Mouse (Mus musculus) heart, embryonic 11.5 days (tissue): ENCODE measurements around the gene Cyfip2. TPM values are rescaled to one million over a fixed set of nuclear protein-coding genes. Genes with fewer than 3 reads are reported as not detected.

Source experiments
- ATAC-seq: fragments of 200-750 bp; cut with Nextera tagmentation; replicated peaks from 2 replicates; pipeline ENCODE4 v1.8.0; 2017; ENCODE audit warnings: moderate library complexity; ENCODE audit not compliant: insufficient number of reproducible peaks, low FRiP score, low TSS enrichment
- H3K27ac ChIP-seq: fragments of 300-500 bp; sonication (generic); 2 replicates; pipeline ENCODE4 v1.5.1; 2014; ENCODE audit warnings: mild to moderate bottlenecking, low read depth, low read length
- H3K27me3 ChIP-seq: fragments of 300-500 bp; sonication (generic); 2 replicates; pipeline ENCODE4 v1.6.1; 2014; ENCODE audit warnings: mild to moderate bottlenecking, low read length, mixed read lengths; ENCODE audit not compliant: control insufficient read depth, insufficient read depth
- H3K36me3 ChIP-seq: fragments of 300-500 bp; sonication (generic); 2 replicates; pipeline ENCODE4 v1.6.1; 2014; ENCODE audit warnings: mild to moderate bottlenecking, low read length, moderate library complexity, mixed read lengths; ENCODE audit not compliant: control insufficient read depth, insufficient read depth
- H3K4me1 ChIP-seq: fragments of 300-500 bp; sonication (generic); 2 replicates; pipeline ENCODE4 v1.6.1; 2014; ENCODE audit warnings: low read length; ENCODE audit not compliant: control insufficient read depth, insufficient read depth
- H3K4me2 ChIP-seq: fragments of 300-500 bp; sonication (generic); 2 replicates; pipeline ENCODE4 v1.6.1; 2014; ENCODE audit warnings: mild to moderate bottlenecking, moderate library complexity
- H3K4me3 ChIP-seq: fragments of 300-500 bp; sonication (generic); 2 replicates; pipeline ENCODE4 v1.5.1; 2014; ENCODE audit warnings: low read depth, low read length
- H3K9ac ChIP-seq: fragments of 300-500 bp; sonication (generic); 2 replicates; pipeline ENCODE4 v1.6.1; 2014; ENCODE audit warnings: mild to moderate bottlenecking, low read depth, low read length, moderate library complexity
- H3K9me3 ChIP-seq: fragments of 300-500 bp; sonication (generic); replicated peaks from 2 replicates; pipeline ENCODE4 v1.6.1; 2016; ENCODE audit warnings: low read length; ENCODE audit not compliant: control insufficient read depth
- WGBS: fragments of 180-500 bp; shearing (Covaris S2); extraction: QIAGEN DNeasy Blood & Tissue Kit; methylation state at CpG from one replicate; pipeline ENCODE4 v1.1.7; 2014; ENCODE audit not compliant: insufficient replicate concordance; 5-methylcytosine and 5-hydroxymethylcytosine counted together
- polyA plus RNA-seq: library from polyadenylated mRNA; unstranded; fragments of >200 nt; fragmentation: Nextera tagmentation; extraction: Ambion mirVana; gene quantifications from 2 replicates; pipeline ENCODE4 v1.2.1, GENCODE M21; 2014

Gene Cyfip2
- polyA plus RNA-seq, 1 experiment from 2014 or later, result 5.7 TPM

DNA sequence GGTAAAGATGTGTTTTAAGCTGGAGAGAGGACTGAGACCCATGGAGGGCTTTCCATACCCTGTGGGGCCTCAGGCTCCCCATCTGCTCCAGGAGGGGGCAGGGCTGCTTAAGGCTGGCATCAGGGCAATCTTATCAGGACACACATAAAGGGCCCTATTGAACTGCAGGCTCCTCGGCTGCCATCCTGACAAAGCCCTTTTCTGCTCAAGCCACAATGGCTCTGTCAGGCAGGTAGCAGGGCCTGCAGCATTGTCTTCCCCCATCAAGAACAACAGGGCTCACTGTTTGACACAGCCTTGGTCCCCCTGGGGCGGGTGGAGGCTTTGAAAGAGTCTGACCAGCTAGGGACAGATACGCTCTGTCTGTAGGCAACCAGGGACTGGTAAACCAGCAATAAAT, 142.8 kb downstream of the Cyfip2 start:
- no peaks in the 10 kb centered on the region for H3K36me3 ChIP-seq
- no peak overlapping the region for H3K4me3 ChIP-seq
- peaks cover 4% of the 10 kb centered on the region; the same call in 1 of the 2 replicates for H3K4me1 ChIP-seq
- no peaks in the 10 kb centered on the region for H3K9me3 ChIP-seq
- H3K9ac ChIP-seq, result no peak overlapping the region
- WGBS, result 50% methylated on average over 3 of the region's 3 CpGs
- no peak overlapping the region for H3K27ac ChIP-seq
- no peak for ATAC-seq
- no peak overlapping the region for H3K4me2 ChIP-seq
- no peaks in the 10 kb centered on the region; the same call in 1 of the 2 replicates for H3K27me3 ChIP-seq

DNA sequence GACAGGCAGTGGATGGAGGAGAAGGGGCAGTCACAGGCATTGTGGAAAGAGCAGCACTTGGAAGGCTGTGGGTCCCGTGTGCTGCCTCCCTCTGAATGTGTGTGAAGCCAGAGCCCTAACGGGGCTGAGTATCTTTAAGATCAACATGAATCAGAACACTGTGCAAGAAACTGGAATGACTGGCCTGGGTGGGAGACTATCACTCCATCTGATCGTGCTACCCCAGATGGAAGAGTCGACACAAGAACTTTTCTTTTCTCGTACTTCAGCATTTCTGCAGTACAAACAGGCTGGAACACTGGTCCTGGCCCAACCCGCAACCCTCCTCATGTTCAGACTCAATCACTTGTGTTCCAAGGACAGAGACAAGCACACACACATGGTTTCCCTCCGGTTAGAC, 144.2 kb downstream of the Cyfip2 start:
- H3K36me3 ChIP-seq, result no peaks in the 10 kb centered on the region
- no peak overlapping the region for H3K4me3 ChIP-seq
- peaks cover 2% of the 10 kb centered on the region; the same call in 1 of the 2 replicates for H3K27me3 ChIP-seq
- H3K4me2 ChIP-seq, result no peak overlapping the region
- peaks cover 4% of the 10 kb centered on the region; the same call in 1 of the 2 replicates for H3K4me1 ChIP-seq
- 85% methylated on average over 7 of the region's 7 CpGs for WGBS
- H3K27ac ChIP-seq, result no peak overlapping the region
- H3K9ac ChIP-seq, result no peak overlapping the region
- ATAC-seq, result no peak
- H3K9me3 ChIP-seq, result no peaks in the 10 kb centered on the region

DNA sequence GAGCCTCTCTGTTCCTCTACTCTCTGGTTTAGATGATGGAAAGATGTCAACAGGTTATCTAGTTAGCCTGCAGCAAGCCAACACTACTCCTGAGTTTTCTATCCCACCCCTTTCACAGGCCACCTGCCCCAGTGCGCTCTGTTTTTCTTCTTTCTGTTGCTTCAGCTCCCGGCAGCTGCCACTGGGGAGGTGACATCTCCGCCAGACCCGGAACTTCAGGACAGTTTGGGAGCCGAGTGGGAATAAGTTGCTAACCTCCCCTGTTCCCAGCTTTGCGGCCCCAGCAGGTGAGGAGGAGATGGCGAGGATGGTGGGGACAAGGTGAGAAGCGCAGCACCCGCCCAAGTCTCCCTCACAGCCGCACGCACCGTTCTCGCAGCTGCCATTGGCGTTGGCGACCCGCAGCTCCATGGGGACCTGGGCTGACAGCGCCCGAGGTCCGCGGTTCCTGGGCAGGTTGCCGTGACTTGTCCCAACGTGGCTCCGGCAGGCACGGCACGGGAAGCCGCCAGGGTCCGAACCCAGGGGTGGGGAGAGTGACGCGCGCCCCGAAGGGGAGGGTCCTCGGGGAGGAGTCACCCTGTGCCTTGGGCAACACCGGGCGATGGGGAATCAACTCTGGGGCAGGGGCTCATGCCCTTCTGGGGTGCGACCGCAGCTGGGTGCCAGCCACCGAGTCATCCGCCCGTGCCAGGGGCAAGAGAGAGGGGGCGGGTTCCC, 146.6 kb downstream of the Cyfip2 start, which contains the start of gene Nipal4:
Gene Nipal4, minus strand, starts transcription at position 643 of the 720 bp plus-strand sequence.
- no peaks in the 10 kb centered on the region for H3K36me3 ChIP-seq
- no peaks in the 10 kb centered on the region for H3K9me3 ChIP-seq
- H3K4me2 ChIP-seq, result peak within 1 kb of the TSS; percentile 92
- peak; percentile 56 for ATAC-seq
- under 1% methylated on average over 40 of the region's 40 CpGs for WGBS
- peak within 1 kb of the TSS; percentile 84 for H3K9ac ChIP-seq
- peak within 1 kb of the TSS; percentile 72 for H3K4me3 ChIP-seq
- H3K27me3 ChIP-seq, result peaks cover 2% of the 10 kb centered on the region; the same call in 1 of the 2 replicates
- peak within 1 kb of the TSS; percentile 35; the same call in 1 of the 2 replicates for H3K27ac ChIP-seq
- H3K4me1 ChIP-seq, result peaks cover 4% of the 10 kb centered on the region; the same call in 1 of the 2 replicates

DNA sequence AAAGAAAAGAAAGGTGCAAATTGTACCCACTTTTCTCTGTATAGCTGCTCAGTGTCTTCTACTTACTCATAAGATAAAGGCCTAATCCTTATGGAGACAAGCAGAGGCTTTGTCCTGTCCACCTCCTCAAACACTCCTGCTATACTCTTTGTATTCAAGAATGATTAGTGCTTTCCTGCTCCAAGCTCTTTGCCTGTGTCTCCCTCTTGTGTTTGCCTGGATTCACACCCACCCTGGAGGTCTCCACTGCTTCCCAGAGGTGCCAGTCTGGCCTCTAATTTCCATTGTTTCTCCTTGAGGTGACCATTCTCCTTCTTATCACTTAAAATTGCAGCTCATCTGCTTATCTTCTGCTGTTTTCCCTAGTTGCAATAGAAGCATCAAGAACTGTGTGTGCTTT, 155.2 kb downstream of the Cyfip2 start:
- Histone ChIP-seq H3K36me3 (no peaks in the 10 kb centered on the region), H3K27me3 (no peaks in the 10 kb centered on the region), H3K9ac (no peak overlapping the region), H3K9me3 (no peaks in the 10 kb centered on the region), H3K27ac (no peak overlapping the region), H3K4me1 (no peaks in the 10 kb centered on the region), H3K4me2 (no peak overlapping the region), H3K4me3 (no peak overlapping the region)
- no peak for ATAC-seq

DNA sequence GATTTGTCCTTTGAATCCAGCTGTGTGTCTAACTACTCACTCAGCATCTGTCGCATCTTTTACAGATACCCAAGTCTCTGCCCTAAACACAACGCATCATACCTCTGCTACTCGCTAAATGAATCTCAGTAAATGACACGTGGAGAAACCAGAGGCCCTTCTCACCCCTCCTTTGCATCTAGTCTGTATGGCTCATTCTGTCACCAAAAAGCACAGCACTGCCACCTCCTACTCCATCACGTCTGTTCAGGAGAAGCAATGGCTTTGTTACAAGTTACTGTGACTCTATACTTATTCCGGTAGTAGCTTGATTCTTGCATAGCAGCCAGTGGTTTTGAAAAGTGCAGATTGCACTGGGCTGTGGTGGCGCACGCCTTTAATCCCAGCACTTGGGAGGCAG, 155.7 kb downstream of the Cyfip2 start:
- no peak overlapping the region for H3K4me2 ChIP-seq
- no peaks in the 10 kb centered on the region for H3K27me3 ChIP-seq
- H3K27ac ChIP-seq, result no peak overlapping the region
- no peaks in the 10 kb centered on the region for H3K4me1 ChIP-seq
- no peak overlapping the region for H3K4me3 ChIP-seq
- ATAC-seq, result no peak
- H3K36me3 ChIP-seq, result no peaks in the 10 kb centered on the region
- WGBS, result 84% methylated on average over 8 of the region's 8 CpGs
- no peak overlapping the region for H3K9ac ChIP-seq
- H3K9me3 ChIP-seq, result no peaks in the 10 kb centered on the region

DNA sequence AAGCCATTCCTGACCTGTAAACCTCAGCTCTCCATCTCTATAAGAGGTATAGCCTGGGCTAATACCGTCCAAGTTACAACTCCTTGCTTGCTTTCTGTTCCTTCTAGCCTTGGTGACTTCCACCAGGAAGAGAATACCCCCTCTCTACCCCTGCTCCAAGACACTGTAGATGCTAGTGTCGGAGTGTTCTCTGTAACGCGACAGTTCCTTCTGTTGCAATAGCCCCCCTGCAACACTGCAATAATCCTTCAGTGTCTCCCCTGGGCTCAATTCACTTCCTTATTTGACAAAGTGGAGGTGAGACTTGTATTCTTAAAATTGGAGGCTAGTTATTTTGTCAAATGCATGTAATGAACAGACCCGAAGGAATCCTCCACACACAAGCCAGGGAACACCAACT, 166.0 kb downstream of the Cyfip2 start:
- no peaks in the 10 kb centered on the region for H3K4me1 ChIP-seq
- H3K4me3 ChIP-seq, result no peak overlapping the region
- 91% methylated on average over 5 of the region's 5 CpGs for WGBS
- H3K36me3 ChIP-seq, result no peaks in the 10 kb centered on the region; the same call in 1 of the 2 replicates
- no peak for ATAC-seq
- no peaks in the 10 kb centered on the region for H3K27me3 ChIP-seq
- H3K9me3 ChIP-seq, result no peaks in the 10 kb centered on the region
- no peak overlapping the region for H3K4me2 ChIP-seq
- H3K27ac ChIP-seq, result no peak overlapping the region
- H3K9ac ChIP-seq, result no peak overlapping the region

DNA sequence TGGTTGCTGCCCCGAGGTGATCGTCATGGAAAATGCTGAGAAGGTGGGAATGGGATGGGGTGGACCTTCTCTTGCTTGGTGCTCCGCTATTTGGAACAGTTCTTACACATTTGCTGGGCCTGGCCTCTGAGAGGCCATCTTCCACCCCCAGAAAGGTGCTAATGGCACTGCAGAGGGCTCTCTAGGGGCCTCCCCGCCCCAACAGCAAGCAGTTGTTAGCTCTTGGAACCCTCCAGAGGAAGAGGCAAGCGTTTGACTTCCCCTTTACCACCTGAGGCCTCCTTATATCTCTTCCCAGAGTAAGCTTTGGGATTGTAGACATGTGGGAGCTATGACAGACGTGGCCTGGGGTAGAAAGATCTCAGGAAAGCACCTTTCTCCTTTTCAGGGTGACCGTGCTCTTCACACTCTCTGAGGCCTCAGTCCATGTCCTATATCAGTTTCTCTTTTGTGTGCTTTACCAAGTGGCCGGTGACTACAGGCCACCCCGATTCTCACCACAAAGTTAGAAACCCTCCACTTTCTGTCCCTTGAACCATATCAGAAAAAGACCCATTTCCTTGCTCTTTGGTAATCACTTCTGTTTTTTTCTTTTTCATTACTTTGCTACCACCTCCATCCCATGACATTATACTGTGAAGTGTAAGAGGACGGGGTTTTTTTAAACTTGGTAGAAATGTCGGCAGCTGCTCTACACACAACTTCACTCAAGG, 167.3 kb downstream of the Cyfip2 start:
- Histone ChIP-seq H3K4me2 (no peak overlapping the region), H3K4me1 (no peaks in the 10 kb centered on the region), H3K27ac (no peak overlapping the region), H3K27me3 (no peaks in the 10 kb centered on the region), H3K36me3 (peaks cover 9% of the 10 kb centered on the region; the same call in 1 of the 2 replicates), H3K9ac (no peak overlapping the region), H3K9me3 (no peaks in the 10 kb centered on the region), H3K4me3 (no peak overlapping the region)
- no peak for ATAC-seq
- 82% methylated on average over 11 of the region's 11 CpGs for WGBS
